Mouse (Mus musculus) c-Kit-positive CD71-positive TER-119-positive erythroid progenitor cells, embryonic 14.5 days (primary cell): ENCODE data around the gene Socs7.
A peak's percentile ranks its signal among the peaks of the same experiment; 100 is the strongest.
"Not testable (repeated sequence)": the region's sequence is repeated elsewhere in the genome, so short reads cannot be mapped to it uniquely, and the experiment has no call there.

Experiments used
- DNase-seq: peaks from one replicate; pipeline ENCODE4 v3.0.0-alpha.2; 2013; ENCODE audit warnings: low spot score

Gene Socs7

GRCm38 (mm10) chr11:97361948-97362648, at the start of gene Socs7:
Socs7 (plus strand) TSS chr11:97362551.
- peak; percentile 84 for DNase-seq

- DNase-seq, result not testable (repeated sequence)
Measured at GRCm38 (mm10) chr11:97312871-97313270, 49.5 kb upstream of the Socs7 start.

- peak; percentile 45 for DNase-seq
Measured at GRCm38 (mm10) chr11:97314110-97314509, 48.2 kb upstream of the Socs7 start.

- DNase-seq, result no peak
Measured at GRCm38 (mm10) chr11:97314751-97315503, 47.4 kb upstream of the Socs7 start.

GRCm38 (mm10) chr11:97315504-97316503, 46.5 kb upstream of the Socs7 start, which contains the start of gene Mrpl45:
Mrpl45 (plus strand) TSS chr11:97315716.
- DNase-seq, result peak; percentile 99

GRCm38 (mm10) chr11:97321197-97321596, 41.2 kb upstream of the Socs7 start:
- DNase-seq, result no peak

GRCm38 (mm10) chr11:97321894-97322600, 40.3 kb upstream of the Socs7 start:
- DNase-seq, result not testable (repeated sequence)

- DNase-seq, result no peak
Measured at GRCm38 (mm10) chr11:97325224-97325623, 37.1 kb upstream of the Socs7 start.

- DNase-seq, result peak; percentile 66
Measured at GRCm38 (mm10) chr11:97328148-97328547, 34.2 kb upstream of the Socs7 start.

- DNase-seq, result no peak
Measured at GRCm38 (mm10) chr11:97330315-97330714, 32.0 kb upstream of the Socs7 start.

GRCm38 (mm10) chr11:97331231-97332190, 30.8 kb upstream of the Socs7 start:
- no peak for DNase-seq

GRCm38 (mm10) chr11:97333044-97333443, 29.3 kb upstream of the Socs7 start:
- no peak for DNase-seq

GRCm38 (mm10) chr11:97333896-97334295, 28.5 kb upstream of the Socs7 start:
- DNase-seq, result no peak

GRCm38 (mm10) chr11:97334400-97334799, 28.0 kb upstream of the Socs7 start:
- no peak for DNase-seq

- DNase-seq, result no peak
Measured at GRCm38 (mm10) chr11:97336238-97336637, 26.1 kb upstream of the Socs7 start.

- DNase-seq, result no peak
Measured at GRCm38 (mm10) chr11:97336751-97337345, 25.5 kb upstream of the Socs7 start.

GRCm38 (mm10) chr11:97337363-97337762, 25.0 kb upstream of the Socs7 start:
- no peak for DNase-seq

- DNase-seq, result no peak
Measured at GRCm38 (mm10) chr11:97338302-97338976, 23.9 kb upstream of the Socs7 start.

- DNase-seq, result no peak
Measured at GRCm38 (mm10) chr11:97338977-97339315, 23.4 kb upstream of the Socs7 start.
